Mouse (Mus musculus) heart, adult 10 weeks (tissue): ENCODE measurements around the gene Ccdc90b. TPM values are rescaled to one million over a fixed set of nuclear protein-coding genes. Genes with fewer than 3 reads are reported as not detected.

ENCODE experiments used
- polyA plus RNA-seq: library from polyadenylated mRNA; stranded (reverse); fragments of 350-450 nt; fragmentation: Illumina TruSeq; extraction: RNeasy Lipid Tissue Mini Kit (QIAGEN cat#74804); gene quantifications from one replicate; pipeline ENCODE4 v1.2.3, GENCODE M21; 2014; ENCODE audit warnings: low read depth, low replicate concordance

The Ccdc90b gene
- 46.4 TPM for polyA plus RNA-seq

GRCm38 (mm10) chr7:92560986-92561876 is at the start of gene Ccdc90b:
TSS of gene Ccdc90b (plus strand) at chr7:92561149.

Other genes with a start within 250 kb of the Ccdc90b start
- 0.65 TPM for gene Ankrd42, start 76.0 kb downstream of the Ccdc90b start, polyA plus RNA-seq
- gene Pcf11, start 108.8 kb downstream of the Ccdc90b start, polyA plus RNA-seq = 23.5 TPM
- gene Rab30, start 180.5 kb downstream of the Ccdc90b start, polyA plus RNA-seq = 6.9 TPM